14 mouse cellular contexts compared by ENCODE assay signal in the genomic region with DNA sequence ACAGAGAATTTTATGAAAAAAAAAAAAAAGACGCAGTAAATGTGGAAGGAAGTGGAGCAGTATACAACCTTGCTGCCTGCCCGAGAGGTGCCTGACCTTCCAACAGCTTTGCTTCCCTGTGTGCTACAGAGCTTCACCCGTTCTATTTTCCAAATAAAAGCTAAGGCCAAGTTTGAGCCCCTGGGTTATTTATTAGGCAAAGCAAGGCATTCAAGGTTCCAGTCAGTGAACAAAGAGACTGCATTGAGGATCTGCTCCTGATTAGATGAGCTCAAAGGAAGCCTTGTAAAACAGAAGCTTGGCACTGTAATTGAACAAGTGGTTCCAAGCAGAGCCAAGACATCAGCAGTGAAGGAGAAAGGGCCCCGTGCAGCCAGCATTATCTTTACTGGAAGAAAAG.
DNase-seq lines count a peak whose midpoint lies in the region; ATAC-seq lines count a peak whose summit lies in the region.
"Had no signal": no experiment of that assay in that cellular context is flagged by ENCODE, and none has a peak within 500 bp of the region (broad histone marks: within the 10 kb centered on the region; RNA-seq: fewer than 3 reads in every experiment).

No protein-coding gene starts in this region.

- H3K4me1 ChIP-seq in forebrain, embryonic 11.5 days (replicated peaks; ENCODE audit: control insufficient read depth, insufficient read depth, low read length) = no peaks in the 10 kb centered on the region
- H3K4me1 ChIP-seq: limb, embryonic 13.5 days; midbrain, embryonic 12.5 days had no signal

- H3K4me3 ChIP-seq in forebrain, embryonic 11.5 days (ENCODE audit: low read depth, low read length) = no peak overlapping the region
- H3K4me3 ChIP-seq: limb, embryonic 13.5 days; midbrain, embryonic 12.5 days had no signal

- H3K9ac ChIP-seq in forebrain, embryonic 11.5 days (ENCODE audit: low read length) = no peak overlapping the region
- H3K9ac ChIP-seq: limb, embryonic 13.5 days; midbrain, embryonic 12.5 days had no signal

- 0 out of 2 replicates have a peak, but pooled peaks have one; percentile 30 for ATAC-seq in forebrain, embryonic 11.5 days (replicated peaks; ENCODE audit: low FRiP score)
- ATAC-seq: intestine, postnatal 0 days had no signal

- no peaks in the 10 kb centered on the region for H3K9me3 ChIP-seq in forebrain, embryonic 11.5 days (ENCODE audit: control insufficient read depth, low read length)
- H3K9me3 ChIP-seq: limb, embryonic 13.5 days; midbrain, embryonic 12.5 days had no signal

- DNase-seq in embryo, embryonic 10 days (ENCODE audit: low spot score) = peak; percentile 13
- DNase-seq in embryo, embryonic 9.5 days (ENCODE audit: extremely low spot score) = no peak
- DNase-seq in layer of hippocampus, adult 9-11 months = peak; percentile 21
- DNase-seq in layer of hippocampus, adult 9-10 months (ENCODE audit: low spot score) = no peak
- peak; percentile 41 for DNase-seq in ZHBTc4 (ENCODE audit: low read depth, low spot score)
- no peak for DNase-seq in forebrain, embryonic 11.5 days (ENCODE audit: low spot score)
- no peak for DNase-seq in T-cell, adult 2 months (ENCODE audit: low spot score)
- no peak for DNase-seq in cerebellum, adult 18-20 months
- DNase-seq: B cell, adult 2 months; right cerebral cortex, postnatal 25 days; thymus, postnatal 36 days had no signal

- 26% methylated on average over 4 of the region's 4 CpGs for WGBS in forebrain, embryonic 11.5 days

- no peak overlapping the region for H3K4me2 ChIP-seq in forebrain, embryonic 11.5 days (ENCODE audit: low read depth, low read length, severe bottlenecking)
- H3K4me2 ChIP-seq: limb, embryonic 13.5 days; midbrain, embryonic 12.5 days had no signal

- no peak overlapping the region for H3K27ac ChIP-seq in forebrain, embryonic 11.5 days (ENCODE audit: low read depth, low read length)
- H3K27ac ChIP-seq: limb, embryonic 13.5 days; midbrain, embryonic 12.5 days had no signal

- no peaks in the 10 kb centered on the region for H3K27me3 ChIP-seq in forebrain, embryonic 11.5 days (ENCODE audit: control insufficient read depth, insufficient read depth, low read length)
- H3K27me3 ChIP-seq: midbrain, embryonic 12.5 days had no signal

- H3K36me3 ChIP-seq in forebrain, embryonic 11.5 days (ENCODE audit: control insufficient read depth, insufficient read depth, low read length) = no peaks in the 10 kb centered on the region
- H3K36me3 ChIP-seq: limb, embryonic 13.5 days; midbrain, embryonic 12.5 days had no signal

Comparison
In these comparisons a context has a peak if more than half of its experiments do, and no peak if none do; other contexts are left out.
1. DNase-seq: peak in embryo, embryonic 10 days (single experiment), layer of hippocampus, adult 9-11 months (single experiment) and ZHBTc4 (single experiment); none in embryo, embryonic 9.5 days (single experiment), layer of hippocampus, adult 9-10 months (single experiment), forebrain, embryonic 11.5 days (single experiment), T-cell, adult 2 months (single experiment) and cerebellum, adult 18-20 months (0 of 2).